Mouse (Mus musculus): ENCODE results near the gene Megf6.

GRCm38 (mm10) chr4:154170506-154171150, at the start of gene Megf6:
- TF ChIP-seq CTCF (conservative IDR thresholded peaks at IDR 0.05; ENCODE audit: insufficient read depth, insufficient read length, low read depth, low read length) (no peak), POLR2A (IDR thresholded peaks at IDR 0.05; ENCODE audit: low read depth, low read length) (no peak)
